Mouse (Mus musculus) forebrain, embryonic 16.5 days (tissue): ENCODE data around the gene Vmn1r11. TPM values are rescaled to one million over a fixed set of nuclear protein-coding genes. Genes with fewer than 3 reads are reported as not detected.

Experiments
- ATAC-seq: fragments of 200-750 bp; cut with Nextera tagmentation; 2 replicates; pipeline ENCODE4 v1.8.0; 2017; ENCODE audit warnings: mild to moderate bottlenecking, moderate library complexity
- H3K27ac ChIP-seq: fragments of 300-500 bp; sonication (generic); 2 replicates; pipeline ENCODE4 v1.5.1; 2014; ENCODE audit warnings: low read length, control low read depth
- H3K27me3 ChIP-seq: fragments of 300-500 bp; sonication (generic); replicated peaks from 2 replicates; pipeline ENCODE4 v1.6.1; 2014; ENCODE audit warnings: low read length; ENCODE audit not compliant: control insufficient read depth, insufficient read depth
- H3K36me3 ChIP-seq: fragments of 300-500 bp; sonication (generic); 2 replicates; pipeline ENCODE4 v1.6.1; 2014; ENCODE audit not compliant: control insufficient read depth, insufficient read depth
- H3K4me1 ChIP-seq: fragments of 300-500 bp; sonication (generic); replicated peaks from 2 replicates; pipeline ENCODE4 v1.6.1; 2014; ENCODE audit warnings: low read length; ENCODE audit not compliant: control insufficient read depth, insufficient read depth
- H3K4me2 ChIP-seq: fragments of 300-500 bp; sonication (generic); 2 replicates; pipeline ENCODE4 v1.6.1; 2014; ENCODE audit warnings: mild to moderate bottlenecking, low read length, control low read depth
- H3K4me3 ChIP-seq: fragments of 300-500 bp; sonication (generic); replicated peaks from 2 replicates; pipeline ENCODE4 v1.5.1; 2014; ENCODE audit warnings: mild to moderate bottlenecking, low read length, control low read depth
- H3K9ac ChIP-seq: fragments of 300-500 bp; sonication (generic); replicated peaks from 2 replicates; pipeline ENCODE4 v1.6.1; 2014; ENCODE audit warnings: low read depth, low read length, control low read depth
- H3K9me3 ChIP-seq: fragments of 300-500 bp; sonication (generic); 2 replicates; pipeline ENCODE4 v1.6.1; 2016; ENCODE audit warnings: low read length; ENCODE audit not compliant: control insufficient read depth
- WGBS: fragments of 180-500 bp; shearing (Covaris S2); extraction: QIAGEN DNeasy Blood & Tissue Kit; methylation state at CpG from one replicate; pipeline ENCODE4 v1.1.7; 2014; 5-methylcytosine and 5-hydroxymethylcytosine counted together
- polyA plus RNA-seq: library from polyadenylated mRNA; unstranded; fragments of >200 nt; fragmentation: Nextera tagmentation; extraction: Ambion mirVana; gene quantifications from 2 replicates; pipeline ENCODE4 v1.2.1, GENCODE M21; 2015

Gene Vmn1r11
- polyA plus RNA-seq, result not detected in 2 replicates

- no peak within 1 kb of the TSS for H3K4me3 ChIP-seq
- H3K9me3 ChIP-seq, result no peaks in the 10 kb centered on the region
- H3K4me2 ChIP-seq, result no peak within 1 kb of the TSS
- no peaks in the 10 kb centered on the region for H3K4me1 ChIP-seq
- 78% methylated on average over 1 of the region's 1 CpGs for WGBS
- H3K9ac ChIP-seq, result no peak within 1 kb of the TSS
- no peaks in the 10 kb centered on the region for H3K27me3 ChIP-seq
- H3K27ac ChIP-seq, result no peak within 1 kb of the TSS
- H3K36me3 ChIP-seq, result no peaks in the 10 kb centered on the region
- no peak for ATAC-seq
These were observed at the start of gene Vmn1r11 for GRCm38 (mm10) chr6:57133155-57133554. Gene Vmn1r11, plus strand, starts transcription at chr6:57133455.

DNA sequence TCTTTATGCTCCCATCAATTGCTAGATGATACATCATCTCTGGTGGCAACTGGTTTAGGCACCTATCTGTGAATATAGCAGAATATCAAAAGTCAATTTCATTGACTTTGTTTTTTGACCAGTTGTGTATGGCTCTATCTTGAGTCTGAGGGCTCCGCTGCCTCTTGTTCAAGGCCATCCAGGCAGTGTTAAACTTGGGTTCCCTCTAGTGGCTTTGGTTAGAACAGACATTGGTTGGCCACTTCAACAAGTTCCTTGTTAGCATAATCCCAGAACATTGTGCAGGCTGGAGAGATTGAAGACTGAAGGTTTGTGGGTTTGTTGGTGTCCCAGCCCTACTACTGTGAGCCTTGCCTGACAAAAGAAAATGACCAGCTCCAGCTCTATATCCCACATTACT lies 26.9 kb upstream of the Vmn1r11 start:
- no peak overlapping the region for H3K9ac ChIP-seq
- no peak for ATAC-seq
- 68% methylated on average over 1 of the region's 1 CpGs for WGBS

GRCm38 (mm10) chr6:57109154-57109553 lies 24.1 kb upstream of the Vmn1r11 start, which contains the start of gene Vmn1r10:
Gene Vmn1r10, plus strand, starts transcription at chr6:57109454.
- Histone ChIP-seq H3K27ac (no peak within 1 kb of the TSS), H3K4me3 (no peak within 1 kb of the TSS), H3K9ac (no peak within 1 kb of the TSS), H3K36me3 (no peaks in the 10 kb centered on the region), H3K4me1 (no peaks in the 10 kb centered on the region), H3K9me3 (no peaks in the 10 kb centered on the region), H3K27me3 (no peaks in the 10 kb centered on the region), H3K4me2 (no peak within 1 kb of the TSS)
- WGBS, result 83% methylated on average over 3 of the region's 3 CpGs
- no peak for ATAC-seq

More for the DNA sequence above, 26.9 kb upstream of the Vmn1r11 start:
- H3K4me2 ChIP-seq, result no peak overlapping the region
- H3K4me1 ChIP-seq, result no peaks in the 10 kb centered on the region
- no peak overlapping the region for H3K27ac ChIP-seq
- no peak overlapping the region for H3K4me3 ChIP-seq
- H3K36me3 ChIP-seq, result no peaks in the 10 kb centered on the region
- no peaks in the 10 kb centered on the region for H3K9me3 ChIP-seq
- H3K27me3 ChIP-seq, result no peaks in the 10 kb centered on the region

GRCm38 (mm10) chr6:57156619-57157018 lies 23.4 kb downstream of the Vmn1r11 start, which contains the start of gene Vmn1r12:
Gene Vmn1r12, plus strand, starts transcription at chr6:57156919.
- H3K27ac ChIP-seq, result no peak within 1 kb of the TSS
- no peak within 1 kb of the TSS for H3K4me3 ChIP-seq
- no peaks in the 10 kb centered on the region for H3K27me3 ChIP-seq
- H3K4me1 ChIP-seq, result no peaks in the 10 kb centered on the region
- no peaks in the 10 kb centered on the region for H3K36me3 ChIP-seq
- H3K9me3 ChIP-seq, result no peaks in the 10 kb centered on the region
- no peak within 1 kb of the TSS for H3K9ac ChIP-seq
- H3K4me2 ChIP-seq, result no peak within 1 kb of the TSS
- WGBS, result 88% methylated on average over 2 of the region's 2 CpGs
- no peak for ATAC-seq

Other genes starting within 250 kb of the Vmn1r11 start
- 166 and 178 TPM in 2 replicates for gene Nt5c3, start 209.5 kb upstream of the Vmn1r11 start, polyA plus RNA-seq
- gene Vmn1r4, start 209.4 kb upstream of the Vmn1r11 start, polyA plus RNA-seq, result 0.42 and 0.46 TPM in 2 replicates
- gene Vmn1r5, start 163.2 kb upstream of the Vmn1r11 start, polyA plus RNA-seq, result not detected in 2 replicates
- gene Vmn1r6, start 136.2 kb upstream of the Vmn1r11 start, polyA plus RNA-seq, result not detected in 2 replicates
- gene Vmn1r7, start 108.1 kb upstream of the Vmn1r11 start, polyA plus RNA-seq, result not detected in 2 replicates
- gene Vmn1r8, start 101.2 kb upstream of the Vmn1r11 start, polyA plus RNA-seq, result not detected in 2 replicates
- gene Vmn1r9, start 66.7 kb upstream of the Vmn1r11 start, polyA plus RNA-seq, result not detected in 2 replicates
- not detected in 2 replicates for gene Vmn1r10, start 24.0 kb upstream of the Vmn1r11 start, polyA plus RNA-seq
- gene Vmn1r12, start 23.5 kb downstream of the Vmn1r11 start, polyA plus RNA-seq, result not detected in 2 replicates
- gene Vmn1r13, start 69.8 kb downstream of the Vmn1r11 start, polyA plus RNA-seq, result not detected in 2 replicates
- gene Vmn1r14, start 98.2 kb downstream of the Vmn1r11 start, polyA plus RNA-seq, result not detected in 2 replicates
- gene Vmn1r15, start 124.5 kb downstream of the Vmn1r11 start, polyA plus RNA-seq, result not detected in 2 replicates
- gene Vmn1r16, start 196.0 kb downstream of the Vmn1r11 start, polyA plus RNA-seq, result not detected in 2 replicates
- not detected in 2 replicates for gene Vmn1r17, start 230.3 kb downstream of the Vmn1r11 start, polyA plus RNA-seq